Mouse (Mus musculus): ENCODE measurements around the gene Ube2c. TPM values are rescaled to one million over a fixed set of nuclear protein-coding genes. Genes with fewer than 3 reads are reported as not detected.

Gene Ube2c
- 57.7 and 60.0 TPM in 2 replicates for polyA plus RNA-seq (2012; rRNA removed)

- Histone ChIP-seq H3K36me3 (ENCODE audit: control insufficient read depth, insufficient read depth, low read length) (peaks cover 9% of the 10 kb centered on the region), H3K4me1 (ENCODE audit: control insufficient read depth, insufficient read depth, low read length) (peaks cover 10% of the 10 kb centered on the region), H3K4me3 (ENCODE audit: control insufficient read depth, low read depth, low read length) (peak within 1 kb of the TSS; percentile 92), H3K27me3 (ENCODE audit: control insufficient read depth, insufficient read depth, low read length) (no peaks in the 10 kb centered on the region), H3K27ac (ENCODE audit: control insufficient read depth, insufficient read depth, low read depth, low read length) (peak within 1 kb of the TSS; percentile 74)
- TF ChIP-seq POLR2A (IDR thresholded peaks at IDR 0.05; ENCODE audit: control insufficient read depth, low read depth, low read length) (peak; percentile 68; the same call in 1 of the 2 replicates), CTCF (IDR thresholded peaks at IDR 0.05; ENCODE audit: control insufficient read depth, insufficient read depth, insufficient replicate concordance, low read depth, low read length) (no peak)
These were observed at the start of gene Ube2c for GRCm38 (mm10) chr2:164769258-164770037. Ube2c (plus strand) TSS chr2:164769898.

GRCm38 (mm10) chr2:164723276-164723675 is 46.4 kb upstream of the Ube2c start:
- H3K4me1 ChIP-seq (ENCODE audit: control insufficient read depth, insufficient read depth, low read length): no peaks in the 10 kb centered on the region
- H3K27ac ChIP-seq (ENCODE audit: control insufficient read depth, insufficient read depth, low read depth, low read length): no peak overlapping the region
- no peaks in the 10 kb centered on the region for H3K36me3 ChIP-seq (ENCODE audit: control insufficient read depth, insufficient read depth, low read length)
- no peak for TF ChIP-seq CTCF (IDR thresholded peaks at IDR 0.05; ENCODE audit: control insufficient read depth, insufficient read depth, insufficient replicate concordance, low read depth, low read length)
- no peak for TF ChIP-seq POLR2A (IDR thresholded peaks at IDR 0.05; ENCODE audit: control insufficient read depth, low read depth, low read length)
- no peaks in the 10 kb centered on the region for H3K27me3 ChIP-seq (ENCODE audit: control insufficient read depth, insufficient read depth, low read length)
- H3K4me3 ChIP-seq (ENCODE audit: control insufficient read depth, low read depth, low read length): no peak overlapping the region

DNA sequence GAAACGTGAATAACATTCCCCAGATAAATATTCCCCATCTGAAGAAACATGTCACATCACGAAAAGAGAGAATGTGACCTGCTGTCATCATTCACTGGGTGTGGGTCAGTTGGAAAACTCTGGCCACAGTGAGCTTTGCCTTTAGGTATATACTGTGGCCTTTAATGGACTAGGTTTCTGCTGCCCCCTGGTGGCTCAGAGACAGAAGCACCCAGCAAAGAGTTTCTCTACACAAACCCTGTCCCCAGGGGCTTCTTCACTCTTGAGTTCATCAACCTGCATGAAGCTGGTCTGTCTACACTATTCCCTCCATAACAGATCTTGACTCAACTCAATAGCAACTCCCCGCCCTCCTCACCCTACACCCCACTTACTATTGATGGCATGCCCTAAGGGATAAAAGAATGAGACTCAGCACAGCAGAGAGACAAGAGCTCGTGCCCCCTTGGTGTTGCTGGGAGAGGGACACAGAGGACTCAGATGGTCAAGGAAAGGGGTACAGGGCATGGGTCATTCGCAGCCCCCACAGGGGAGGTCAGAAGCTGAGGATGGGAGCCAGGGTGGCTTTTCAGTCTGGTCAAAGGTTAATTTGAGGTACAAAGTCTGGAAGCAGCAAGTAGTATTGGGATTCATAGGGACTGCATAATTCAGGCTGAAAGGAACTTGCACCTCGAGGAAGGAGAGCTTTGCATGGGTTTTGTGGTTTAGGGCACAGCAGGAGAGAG is 43.6 kb upstream of the Ube2c start:
- Histone ChIP-seq H3K4me1 (ENCODE audit: control insufficient read depth, insufficient read depth, low read length) (no peaks in the 10 kb centered on the region), H3K36me3 (ENCODE audit: control insufficient read depth, insufficient read depth, low read length) (no peaks in the 10 kb centered on the region), H3K4me3 (ENCODE audit: control insufficient read depth, low read depth, low read length) (no peak overlapping the region), H3K27ac (ENCODE audit: control insufficient read depth, insufficient read depth, low read depth, low read length) (no peak overlapping the region), H3K27me3 (ENCODE audit: control insufficient read depth, insufficient read depth, low read length) (no peaks in the 10 kb centered on the region)
- TF ChIP-seq POLR2A (IDR thresholded peaks at IDR 0.05; ENCODE audit: control insufficient read depth, low read depth, low read length) (no peak), CTCF (IDR thresholded peaks at IDR 0.05; ENCODE audit: control insufficient read depth, insufficient read depth, insufficient replicate concordance, low read depth, low read length) (peak; percentile 48; the same call in 1 of the 2 replicates)

GRCm38 (mm10) chr2:164731719-164732118 is 38.0 kb upstream of the Ube2c start:
- Histone ChIP-seq H3K4me3 (ENCODE audit: control insufficient read depth, low read depth, low read length) (no peak overlapping the region), H3K36me3 (ENCODE audit: control insufficient read depth, insufficient read depth, low read length) (no peaks in the 10 kb centered on the region; the same call in 1 of the 2 replicates), H3K4me1 (ENCODE audit: control insufficient read depth, insufficient read depth, low read length) (no peaks in the 10 kb centered on the region), H3K27ac (ENCODE audit: control insufficient read depth, insufficient read depth, low read depth, low read length) (no peak overlapping the region), H3K27me3 (ENCODE audit: control insufficient read depth, insufficient read depth, low read length) (no peaks in the 10 kb centered on the region)
- TF ChIP-seq CTCF (IDR thresholded peaks at IDR 0.05; ENCODE audit: control insufficient read depth, insufficient read depth, insufficient replicate concordance, low read depth, low read length): no peak
- no peak for TF ChIP-seq POLR2A (IDR thresholded peaks at IDR 0.05; ENCODE audit: control insufficient read depth, low read depth, low read length)

DNA sequence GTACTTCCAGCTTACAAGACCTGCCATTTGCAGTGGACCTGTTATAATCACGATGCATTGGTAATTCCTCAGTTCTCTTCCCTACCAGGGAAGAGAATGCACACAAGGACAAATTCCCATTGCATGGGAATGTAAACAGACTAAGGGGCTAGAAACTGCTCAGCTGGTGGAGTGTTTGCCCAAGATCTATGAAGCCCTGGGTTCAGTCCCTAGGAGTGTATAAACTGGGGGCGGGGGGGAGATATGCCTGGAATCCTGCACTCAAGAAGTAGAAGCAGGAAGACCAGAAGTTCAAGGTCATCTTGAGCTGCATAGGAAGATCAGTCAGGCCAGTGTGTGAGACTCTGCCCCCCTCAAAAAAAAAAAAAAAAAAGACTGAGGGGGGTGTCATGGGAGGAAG is 36.4 kb upstream of the Ube2c start:
- Histone ChIP-seq H3K27ac (ENCODE audit: control insufficient read depth, insufficient read depth, low read depth, low read length) (no peak overlapping the region), H3K36me3 (ENCODE audit: control insufficient read depth, insufficient read depth, low read length) (no peaks in the 10 kb centered on the region; the same call in 1 of the 2 replicates), H3K27me3 (ENCODE audit: control insufficient read depth, insufficient read depth, low read length) (no peaks in the 10 kb centered on the region), H3K4me1 (ENCODE audit: control insufficient read depth, insufficient read depth, low read length) (no peaks in the 10 kb centered on the region), H3K4me3 (ENCODE audit: control insufficient read depth, low read depth, low read length) (no peak overlapping the region)
- no peak for TF ChIP-seq CTCF (IDR thresholded peaks at IDR 0.05; ENCODE audit: control insufficient read depth, insufficient read depth, insufficient replicate concordance, low read depth, low read length)
- no peak for TF ChIP-seq POLR2A (IDR thresholded peaks at IDR 0.05; ENCODE audit: control insufficient read depth, low read depth, low read length)

DNA sequence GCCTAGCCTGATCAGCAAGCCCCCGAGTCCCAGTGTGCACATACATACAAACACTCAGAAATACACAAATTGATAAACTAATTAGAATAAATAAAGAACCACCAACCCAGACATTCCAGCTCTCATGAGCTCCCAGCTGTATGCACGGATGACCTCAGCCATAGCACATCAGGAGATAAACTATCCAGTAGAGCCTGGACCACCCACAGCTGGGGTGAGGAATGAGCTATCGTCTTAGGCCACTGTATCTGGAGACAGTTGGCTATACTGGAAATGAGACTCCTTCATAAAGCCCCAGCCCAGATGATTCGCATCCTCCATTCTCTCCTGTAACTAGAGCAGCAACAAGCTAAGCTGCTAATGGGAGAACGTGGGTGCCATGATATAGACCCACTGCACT is 34.9 kb upstream of the Ube2c start:
- TF ChIP-seq CTCF (IDR thresholded peaks at IDR 0.05; ENCODE audit: control insufficient read depth, insufficient read depth, insufficient replicate concordance, low read depth, low read length) (no peak), POLR2A (IDR thresholded peaks at IDR 0.05; ENCODE audit: control insufficient read depth, low read depth, low read length) (no peak)
- Histone ChIP-seq H3K27me3 (ENCODE audit: control insufficient read depth, insufficient read depth, low read length) (no peaks in the 10 kb centered on the region), H3K36me3 (ENCODE audit: control insufficient read depth, insufficient read depth, low read length) (no peaks in the 10 kb centered on the region; the same call in 1 of the 2 replicates), H3K27ac (ENCODE audit: control insufficient read depth, insufficient read depth, low read depth, low read length) (no peak overlapping the region), H3K4me1 (ENCODE audit: control insufficient read depth, insufficient read depth, low read length) (no peaks in the 10 kb centered on the region), H3K4me3 (ENCODE audit: control insufficient read depth, low read depth, low read length) (no peak overlapping the region)

DNA sequence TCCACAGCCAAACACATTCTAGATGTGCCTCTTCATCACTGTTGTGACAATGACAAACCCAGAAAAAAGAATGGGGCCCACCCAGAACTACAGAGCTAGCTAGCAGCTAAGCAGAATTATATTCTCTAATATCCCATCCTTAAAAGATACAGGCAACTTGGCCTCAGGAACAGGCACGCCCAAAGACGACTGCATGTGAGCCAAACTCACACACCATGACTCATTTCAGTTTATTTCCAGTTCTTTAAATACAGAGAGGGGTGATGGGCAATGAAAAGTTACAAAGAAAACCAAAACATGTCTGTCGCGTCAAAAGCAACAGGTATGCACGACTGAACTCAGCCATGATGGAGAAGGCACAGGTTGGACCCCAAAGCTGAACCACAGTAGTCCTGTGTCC is 34.3 kb upstream of the Ube2c start:
- no peak overlapping the region for H3K27ac ChIP-seq (ENCODE audit: control insufficient read depth, insufficient read depth, low read depth, low read length)
- H3K36me3 ChIP-seq (ENCODE audit: control insufficient read depth, insufficient read depth, low read length): no peaks in the 10 kb centered on the region; the same call in 1 of the 2 replicates
- no peaks in the 10 kb centered on the region for H3K4me1 ChIP-seq (ENCODE audit: control insufficient read depth, insufficient read depth, low read length)
- TF ChIP-seq CTCF (IDR thresholded peaks at IDR 0.05; ENCODE audit: control insufficient read depth, insufficient read depth, insufficient replicate concordance, low read depth, low read length) (no peak), POLR2A (IDR thresholded peaks at IDR 0.05; ENCODE audit: control insufficient read depth, low read depth, low read length) (no peak)
- no peaks in the 10 kb centered on the region for H3K27me3 ChIP-seq (ENCODE audit: control insufficient read depth, insufficient read depth, low read length)
- H3K4me3 ChIP-seq (ENCODE audit: control insufficient read depth, low read depth, low read length): no peak overlapping the region

All from testis, adult 2 months (tissue).